Mouse (Mus musculus): ENCODE data around the gene Gstp3. TPM values are rescaled to one million over a fixed set of nuclear protein-coding genes. Genes with fewer than 3 reads are reported as not detected.

Gstp3 gene
- total RNA-seq, 2 experiments from 2014 or later, result not detected

GRCm38 (mm10) chr19:4088146-4088545 lies 28.8 kb upstream of the Gstp3 start:
- no peak overlapping the region for H3K4me3 ChIP-seq
- TF ChIP-seq CTCF (IDR thresholded peaks at IDR 0.05), result no peak
- no peak overlapping the region for H3K27ac ChIP-seq
- intact Hi-C loops (cut with DNase I), result loop anchor here (10.0 kb wide), 1 partner anchor 133 kb away; the partner anchor contains the start of gene Aldh3b3
- no peak for DNase-seq (ENCODE audit: extremely low spot score in 1 of 2, low spot score in 2 of 2)

- TF ChIP-seq CTCF (IDR thresholded peaks at IDR 0.05), result no peak
- DNase-seq (ENCODE audit: extremely low spot score in 1 of 2, low spot score in 2 of 2), result no peak
- intact Hi-C loops (cut with DNase I), result loop anchor here (10.0 kb wide), 1 partner anchor 132 kb away; the partner anchor contains the start of gene Aldh3b3
- no peak overlapping the region for H3K4me3 ChIP-seq
- H3K27ac ChIP-seq, result no peak overlapping the region
Observed at GRCm38 (mm10) chr19:4087090-4087489, 27.7 kb upstream of the Gstp3 start.

DNA sequence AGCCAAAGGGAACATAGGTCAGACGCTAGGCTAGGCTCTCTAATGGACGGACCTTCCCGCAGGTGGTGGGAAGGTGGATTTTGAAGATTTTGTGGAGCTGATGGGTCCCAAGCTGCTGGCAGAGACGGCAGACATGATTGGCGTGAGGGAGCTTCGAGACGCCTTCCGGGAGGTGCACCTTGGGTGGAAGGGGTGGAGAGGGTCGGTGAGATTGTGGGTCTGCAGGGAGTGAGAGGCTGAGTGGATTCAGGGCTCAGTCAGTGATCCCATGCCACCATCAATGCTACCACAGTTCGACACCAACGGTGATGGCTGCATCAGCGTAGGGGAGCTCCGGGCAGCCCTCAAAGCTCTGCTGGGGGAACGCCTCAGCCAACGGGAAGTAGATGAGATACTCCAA lies 26.8 kb upstream of the Gstp3 start:
- TF ChIP-seq CTCF (IDR thresholded peaks at IDR 0.05), result no peak
- DNase-seq (ENCODE audit: extremely low spot score in 1 of 2, low spot score in 2 of 2), result no peak
- Histone ChIP-seq H3K4me3 (no peak overlapping the region), H3K27ac (no peak overlapping the region)
- intact Hi-C loops (cut with DNase I), result loop anchor here (10.0 kb wide), 1 partner anchor 131 kb away; the partner anchor contains the start of gene Aldh3b3

GRCm38 (mm10) chr19:4084984-4085383 lies 25.6 kb upstream of the Gstp3 start:
- H3K4me3 ChIP-seq, result no peak overlapping the region
- no peak for DNase-seq (ENCODE audit: extremely low spot score in 1 of 2, low spot score in 2 of 2)
- H3K27ac ChIP-seq, result no peak overlapping the region
- intact Hi-C loops (cut with DNase I), result loop anchor here (10.0 kb wide), 1 partner anchor 130 kb away; the partner anchor contains the start of gene Aldh3b3
- TF ChIP-seq CTCF (IDR thresholded peaks at IDR 0.05), result no peak; the same call in 1 of the 2 replicates

- no peak for TF ChIP-seq CTCF (IDR thresholded peaks at IDR 0.05)
- Histone ChIP-seq H3K27ac (no peak overlapping the region), H3K4me3 (no peak overlapping the region)
- DNase-seq (ENCODE audit: extremely low spot score in 1 of 2, low spot score in 2 of 2), result no peak
- intact Hi-C loops (cut with DNase I), result loop anchor here (10.0 kb wide), 1 partner anchor 129 kb away; the partner anchor contains the start of gene Aldh3b3
Observed at GRCm38 (mm10) chr19:4083826-4084225, 24.5 kb upstream of the Gstp3 start.

DNA sequence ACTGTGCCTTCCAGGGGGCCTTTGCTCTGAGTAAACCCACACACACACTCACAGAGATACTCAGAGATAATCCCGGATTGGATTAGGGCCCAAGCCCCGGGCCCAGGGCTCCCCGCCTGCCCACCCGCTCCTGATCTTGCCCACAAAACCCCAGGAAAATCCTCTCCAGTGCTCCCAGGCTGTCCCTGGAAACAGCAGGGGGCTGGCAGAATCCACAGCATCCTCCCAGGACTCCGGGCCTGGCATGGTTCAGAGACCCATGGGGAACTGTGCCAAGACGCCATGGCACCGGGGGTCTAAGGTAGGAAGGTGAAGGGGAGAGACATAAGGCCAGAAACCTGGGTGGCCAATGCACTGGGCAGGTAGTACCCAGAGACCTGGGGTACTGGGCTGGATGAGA lies 23.9 kb upstream of the Gstp3 start:
- DNase-seq (ENCODE audit: extremely low spot score in 1 of 2, low spot score in 2 of 2), result no peak
- intact Hi-C loops (cut with DNase I), result loop anchor here (10.0 kb wide), 1 partner anchor 129 kb away; the partner anchor contains the start of gene Aldh3b3
- TF ChIP-seq CTCF (IDR thresholded peaks at IDR 0.05), result no peak
- H3K27ac ChIP-seq, result no peak overlapping the region
- H3K4me3 ChIP-seq, result no peak overlapping the region

- intact Hi-C loops (cut with DNase I), result loop anchor here (10.0 kb wide), 1 partner anchor 128 kb away; the partner anchor contains the start of gene Aldh3b3
- no peak overlapping the region for H3K4me3 ChIP-seq
- H3K27ac ChIP-seq, result no peak overlapping the region
- no peak for DNase-seq (ENCODE audit: extremely low spot score in 1 of 2, low spot score in 2 of 2)
- TF ChIP-seq CTCF (IDR thresholded peaks at IDR 0.05), result no peak
Observed at GRCm38 (mm10) chr19:4082219-4082965, 23.0 kb upstream of the Gstp3 start.

GRCm38 (mm10) chr19:4081394-4081793 lies 22.0 kb upstream of the Gstp3 start, which contains the start of gene Cabp2:
Gene Cabp2, plus strand, starts transcription at chr19:4081578.
- Histone ChIP-seq H3K4me3 (no peak within 1 kb of the TSS), H3K27ac (no peak within 1 kb of the TSS)
- no peak for TF ChIP-seq CTCF (IDR thresholded peaks at IDR 0.05)
- DNase-seq (ENCODE audit: extremely low spot score in 1 of 2, low spot score in 2 of 2), result no peak
- intact Hi-C loops (cut with DNase I), result loop anchor here (2.0 to 10.0 kb wide), 2 partner anchors 29 to 127 kb away; partner anchors contain the start of gene Aldh3b3

- intact Hi-C loops (cut with DNase I), result loop anchor here (2.0 to 10.0 kb wide), 2 partner anchors 28 to 126 kb away; partner anchors contain the start of gene Aldh3b3
- Histone ChIP-seq H3K4me3 (no peak overlapping the region), H3K27ac (no peak overlapping the region)
- TF ChIP-seq CTCF (IDR thresholded peaks at IDR 0.05), result no peak
- no peak for DNase-seq (ENCODE audit: extremely low spot score in 1 of 2, low spot score in 2 of 2)
Observed at GRCm38 (mm10) chr19:4080511-4081009, 21.2 kb upstream of the Gstp3 start.

- no peak for TF ChIP-seq CTCF (IDR thresholded peaks at IDR 0.05)
- intact Hi-C loops (cut with DNase I), result no loop called here
- no peak overlapping the region for H3K4me3 ChIP-seq
- no peak for DNase-seq (ENCODE audit: extremely low spot score in 1 of 2, low spot score in 2 of 2)
- no peak overlapping the region for H3K27ac ChIP-seq
Observed at GRCm38 (mm10) chr19:4079594-4079993, 20.2 kb upstream of the Gstp3 start.

GRCm38 (mm10) chr19:4075531-4075930 lies 16.2 kb upstream of the Gstp3 start:
- DNase-seq (ENCODE audit: extremely low spot score in 1 of 2, low spot score in 2 of 2), result no peak
- Histone ChIP-seq H3K27ac (no peak overlapping the region), H3K4me3 (no peak overlapping the region)
- intact Hi-C loops (cut with DNase I), result no loop called here
- no peak for TF ChIP-seq CTCF (IDR thresholded peaks at IDR 0.05)
